15 mouse cellular contexts compared by ENCODE assay signal in genomic region chr3:31961175-31961574, GRCm38 (mm10). TPM values are rescaled to one million over a fixed set of nuclear protein-coding genes. Genes with fewer than 3 reads are reported as not detected.
"Had no signal": no experiment of that assay in that cellular context is flagged by ENCODE, and none has a peak within 500 bp of the region (broad histone marks: within the 10 kb centered on the region; RNA-seq: fewer than 3 reads in every experiment).

No protein-coding gene starts in this region.

- H3K4me1 ChIP-seq: limb, embryonic 13.5 days; liver, embryonic 15.5 days had no signal

- H3K27me3 ChIP-seq: liver, embryonic 15.5 days had no signal

- H3K36me3 ChIP-seq: limb, embryonic 13.5 days; liver, embryonic 15.5 days had no signal

- H3K4me3 ChIP-seq: limb, embryonic 13.5 days; liver, embryonic 15.5 days had no signal

- DNase-seq: kidney, adult 11 months; kidney, adult 9 months; kidney, postnatal 36 days; layer of hippocampus, adult 9-11 months; left cerebral cortex, postnatal 4 days; lung, adult 2 months; lung, postnatal 36 days had no signal

- H3K4me2 ChIP-seq: limb, embryonic 13.5 days; liver, embryonic 11.5 days; liver, embryonic 15.5 days had no signal

- ATAC-seq: lung, postnatal 0 days had no signal

- H3K9me3 ChIP-seq: limb, embryonic 13.5 days; liver, embryonic 15.5 days had no signal

- H3K9ac ChIP-seq: limb, embryonic 13.5 days; liver, embryonic 15.5 days had no signal

- H3K27ac ChIP-seq: kidney, postnatal 0 days; limb, embryonic 13.5 days; liver, embryonic 15.5 days; stomach, postnatal 0 days had no signal

RNA-seq across cellular contexts. Expression of gene Kcnmb2, which starts 58.9 kb away (rescaled TPM):
- total RNA-seq: megakaryocyte progenitor cell, adult 5-6 weeks; monocyte, adult 5-6 weeks had no signal
